Mouse (Mus musculus) erythroblast, embryonic 14.5 days (primary cell): ENCODE data around the gene Tmprss4.

Experiments
- GATA1 ChIP-seq: IDR thresholded peaks from 2 replicates; pipeline ENCODE4 v1.6.1; 2012; ENCODE audit warnings: low read length, inconsistent platforms, mixed read lengths
- TAL1 ChIP-seq: IDR thresholded peaks from 3 replicates; pipeline ENCODE4 v1.6.1; 2012; ENCODE audit warnings: low read length, inconsistent platforms, mixed read lengths

DNA sequence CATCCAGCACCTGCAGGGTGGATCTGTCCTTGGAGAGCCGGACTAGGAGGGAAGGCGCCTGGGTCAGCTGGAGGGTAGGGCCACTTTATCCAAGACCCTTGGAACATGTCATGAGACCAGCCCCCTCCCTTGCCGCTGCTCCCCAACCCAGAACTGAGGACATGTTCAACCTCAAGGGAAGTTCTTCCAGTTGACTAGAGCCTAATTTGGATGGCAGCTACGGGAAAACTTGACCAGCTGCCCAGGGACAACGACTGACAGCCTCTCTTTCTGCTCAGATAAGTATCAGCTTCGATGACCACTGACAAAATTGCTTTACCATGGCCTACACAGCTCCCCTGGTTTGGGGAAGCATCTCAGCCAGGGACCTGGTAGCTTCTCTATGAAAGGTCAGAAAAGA lies 20.6 kb downstream of the Tmprss4 start:
- TF ChIP-seq TAL1 (no peak), GATA1 (no peak)
